Mouse (Mus musculus) spleen, postnatal 14 days (tissue): ENCODE data around the gene Ppp1r18.

Experiments
- DNase-seq, 2 experiments: peaks; one replicate each; pipeline ENCODE4 v3.0.0; 2021 to 2022; ENCODE audit warnings: low spot score in 2 of 2

Ppp1r18 gene

DNA sequence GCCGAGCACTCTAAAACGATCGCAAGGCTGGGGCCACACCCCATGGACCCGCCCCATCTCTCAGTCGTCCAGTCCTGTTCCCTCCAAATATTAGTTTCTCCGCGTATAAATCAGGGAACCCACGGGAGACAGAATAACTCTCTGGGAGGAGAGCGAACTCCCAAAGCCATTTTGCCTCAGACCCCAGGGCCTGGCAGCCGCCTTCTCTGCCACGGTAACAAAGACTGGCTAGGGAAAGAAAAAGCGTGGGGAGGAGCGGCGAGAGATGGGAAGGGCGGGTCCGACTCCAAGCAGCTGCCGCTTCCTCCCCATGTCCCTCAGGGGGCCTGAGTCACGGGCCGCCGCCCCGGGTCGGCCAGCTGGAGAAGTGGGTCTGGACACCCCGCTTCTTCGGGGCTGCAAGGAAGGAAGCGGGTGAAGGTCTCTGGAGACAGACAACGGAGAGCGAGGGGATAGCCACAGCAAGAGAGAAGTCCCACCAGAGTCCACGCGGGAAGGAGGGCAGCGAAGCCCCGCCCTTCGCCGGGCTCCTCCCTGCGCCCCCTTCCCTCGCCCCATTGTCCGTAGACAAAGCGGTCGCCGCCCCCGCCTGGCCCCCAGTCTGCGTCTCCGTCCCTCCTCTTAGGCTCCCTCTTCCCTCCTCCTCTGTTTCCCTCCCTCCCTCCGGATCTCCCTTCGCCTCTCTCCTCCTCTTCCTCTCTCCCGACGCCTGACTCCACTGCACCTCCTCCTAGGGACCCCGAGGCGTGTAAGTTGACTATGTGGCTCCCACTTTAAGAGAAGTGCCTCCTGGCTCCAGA lies at the start of gene Ppp1r18:
Gene Ppp1r18, plus strand, starts transcription at position 113 of the 800 bp plus-strand sequence.
- DNase-seq, result peak; percentile 43 to 56

DNA sequence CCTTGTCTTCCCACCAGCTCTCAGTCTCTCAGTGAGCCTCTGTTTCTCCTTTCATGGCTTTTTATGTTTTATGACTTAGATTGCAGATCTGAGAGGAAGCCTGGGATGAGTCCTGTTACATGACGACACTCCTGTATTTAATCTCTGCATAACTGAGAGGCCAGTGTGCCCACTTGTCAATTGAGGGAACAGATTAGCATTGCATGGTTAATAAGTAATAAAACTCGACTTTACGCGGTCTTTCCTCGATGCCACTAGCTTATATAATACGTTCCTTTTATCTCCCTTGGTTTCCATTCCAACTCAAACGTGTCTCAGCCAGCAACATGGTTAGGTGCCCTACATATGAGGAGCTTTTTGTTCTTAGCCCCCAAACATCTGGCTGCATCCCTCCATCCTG lies 49.6 kb upstream of the Ppp1r18 start:
- no peak for DNase-seq

DNA sequence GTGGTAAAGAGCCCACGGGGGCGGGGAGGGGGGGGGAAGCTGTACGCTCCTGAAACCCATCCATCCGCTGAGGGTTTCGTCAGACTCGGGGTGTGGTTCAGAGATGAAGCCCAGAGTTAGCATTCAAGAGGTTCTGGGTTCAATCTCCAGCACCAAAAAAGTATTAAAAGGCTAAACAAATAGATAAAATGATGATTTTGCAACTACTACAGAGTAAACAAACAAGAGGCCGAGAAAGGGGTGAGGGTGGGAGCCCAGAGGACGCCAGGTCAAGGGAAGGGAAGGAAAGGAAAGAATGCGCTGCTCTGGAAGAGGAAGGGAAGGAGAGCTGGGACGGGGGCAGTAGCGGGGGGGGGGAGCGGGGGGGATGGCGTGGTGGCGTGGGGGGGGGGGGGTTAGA lies 48.7 kb upstream of the Ppp1r18 start:
- DNase-seq, result no peak

DNA sequence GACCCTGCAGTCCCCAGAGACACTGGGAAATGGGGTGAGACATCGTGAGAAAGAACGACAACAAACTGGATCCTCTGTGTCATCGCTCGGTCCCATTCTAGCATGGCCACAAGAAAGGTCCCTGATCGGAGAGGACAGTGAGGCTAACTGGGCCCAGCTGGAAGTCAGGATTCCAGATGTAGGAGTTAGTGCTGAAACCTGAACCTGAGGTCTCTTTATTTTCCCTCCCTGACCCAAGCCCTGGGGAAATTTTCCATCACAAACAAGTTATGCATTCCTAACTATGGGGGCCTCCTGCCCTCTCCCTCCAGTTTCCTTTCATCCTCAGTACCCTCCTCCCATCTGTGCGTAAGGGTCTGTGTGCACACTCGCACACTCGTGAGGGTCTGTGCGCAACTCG lies 48.2 kb upstream of the Ppp1r18 start:
- DNase-seq, result no peak

DNA sequence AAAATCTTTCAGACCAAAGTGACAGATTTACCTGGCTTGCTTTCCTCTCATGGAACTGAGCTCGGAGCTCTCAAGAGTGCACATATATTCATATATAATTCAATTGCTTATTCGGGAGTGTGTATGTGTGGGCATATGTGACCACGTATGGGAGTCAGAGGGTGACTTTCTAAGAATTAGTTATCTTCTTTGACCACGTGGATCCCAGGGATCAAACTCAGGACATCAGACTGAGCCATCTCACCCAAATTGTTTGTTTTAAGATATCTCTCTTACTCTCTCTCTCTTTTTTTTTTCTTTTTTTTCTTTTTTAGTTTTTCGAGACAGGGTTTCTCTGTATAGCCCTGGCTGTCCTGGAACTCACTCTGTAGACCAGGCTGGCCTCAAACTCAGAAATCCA lies 45.3 kb upstream of the Ppp1r18 start:
- DNase-seq, result no peak

DNA sequence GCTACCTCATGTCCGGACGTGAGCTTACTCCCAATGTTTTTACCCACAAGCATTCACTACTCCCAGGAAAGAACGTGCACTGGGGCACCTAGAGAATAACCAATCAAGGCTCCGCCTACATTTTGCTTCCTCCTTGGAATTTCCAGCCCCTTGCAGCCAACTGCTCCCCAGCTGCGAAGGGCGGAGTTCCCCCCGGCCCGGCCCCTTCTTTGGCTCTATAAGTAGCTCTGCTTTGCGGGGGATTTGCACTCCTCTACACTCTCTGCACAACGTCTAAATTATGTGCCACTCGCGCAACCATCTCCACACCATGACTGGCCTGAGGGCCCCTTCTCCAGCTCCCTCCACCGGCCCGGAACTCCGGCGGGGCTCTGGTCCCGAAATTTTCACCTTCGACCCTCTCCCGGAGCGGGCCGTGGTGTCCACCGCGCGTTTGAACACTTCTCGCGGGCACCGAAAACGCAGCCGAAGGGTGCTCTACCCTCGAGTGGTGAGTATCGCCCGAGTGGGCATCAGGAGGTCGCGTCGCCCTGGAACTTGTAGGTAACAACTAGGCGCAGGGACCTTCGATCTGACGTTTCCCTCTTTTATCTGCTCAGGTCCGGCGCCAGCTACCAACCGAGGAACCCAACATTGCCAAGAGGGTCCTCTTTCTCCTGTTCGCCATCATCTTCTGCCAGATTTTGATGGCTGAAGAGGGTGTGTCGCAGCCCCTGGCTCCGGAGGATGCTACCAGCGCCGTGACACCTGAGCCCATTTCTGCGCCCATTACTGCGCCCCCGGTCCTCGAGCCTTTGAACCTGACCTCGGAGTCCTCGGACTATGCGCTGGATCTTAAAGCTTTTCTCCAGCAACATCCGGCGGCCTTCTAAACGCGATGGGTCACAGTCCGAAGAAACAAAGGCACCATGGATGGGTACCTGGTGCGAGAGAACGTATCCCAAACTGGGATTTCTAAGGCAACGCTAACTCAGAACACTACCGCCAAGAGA lies 43.7 kb upstream of the Ppp1r18 start, which contains the start of gene Ier3:
Gene Ier3, plus strand, starts transcription at position 246 of the 992 bp plus-strand sequence.
- peak in 1 of 2 experiments; percentile 39 for DNase-seq

DNA sequence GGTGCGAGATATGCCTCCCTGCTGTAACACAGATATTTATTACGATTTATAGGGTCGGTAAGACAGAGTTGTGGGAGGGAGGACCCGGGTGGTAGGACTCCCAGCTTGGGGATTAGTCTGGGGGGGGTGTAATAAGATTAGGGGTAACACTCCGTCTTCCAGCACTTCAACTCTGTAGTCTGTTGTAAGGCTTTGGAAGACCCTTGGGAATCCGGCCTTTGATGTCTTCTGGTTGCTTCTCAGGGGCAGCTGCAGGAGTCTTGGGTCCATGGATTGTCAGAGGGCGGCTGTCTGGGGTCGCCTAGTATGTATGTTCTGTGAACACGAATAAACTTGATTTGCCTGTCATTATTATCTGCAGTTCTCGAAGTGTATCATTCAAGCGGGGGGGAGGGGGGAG lies 42.8 kb upstream of the Ppp1r18 start:
- DNase-seq, result no peak

DNA sequence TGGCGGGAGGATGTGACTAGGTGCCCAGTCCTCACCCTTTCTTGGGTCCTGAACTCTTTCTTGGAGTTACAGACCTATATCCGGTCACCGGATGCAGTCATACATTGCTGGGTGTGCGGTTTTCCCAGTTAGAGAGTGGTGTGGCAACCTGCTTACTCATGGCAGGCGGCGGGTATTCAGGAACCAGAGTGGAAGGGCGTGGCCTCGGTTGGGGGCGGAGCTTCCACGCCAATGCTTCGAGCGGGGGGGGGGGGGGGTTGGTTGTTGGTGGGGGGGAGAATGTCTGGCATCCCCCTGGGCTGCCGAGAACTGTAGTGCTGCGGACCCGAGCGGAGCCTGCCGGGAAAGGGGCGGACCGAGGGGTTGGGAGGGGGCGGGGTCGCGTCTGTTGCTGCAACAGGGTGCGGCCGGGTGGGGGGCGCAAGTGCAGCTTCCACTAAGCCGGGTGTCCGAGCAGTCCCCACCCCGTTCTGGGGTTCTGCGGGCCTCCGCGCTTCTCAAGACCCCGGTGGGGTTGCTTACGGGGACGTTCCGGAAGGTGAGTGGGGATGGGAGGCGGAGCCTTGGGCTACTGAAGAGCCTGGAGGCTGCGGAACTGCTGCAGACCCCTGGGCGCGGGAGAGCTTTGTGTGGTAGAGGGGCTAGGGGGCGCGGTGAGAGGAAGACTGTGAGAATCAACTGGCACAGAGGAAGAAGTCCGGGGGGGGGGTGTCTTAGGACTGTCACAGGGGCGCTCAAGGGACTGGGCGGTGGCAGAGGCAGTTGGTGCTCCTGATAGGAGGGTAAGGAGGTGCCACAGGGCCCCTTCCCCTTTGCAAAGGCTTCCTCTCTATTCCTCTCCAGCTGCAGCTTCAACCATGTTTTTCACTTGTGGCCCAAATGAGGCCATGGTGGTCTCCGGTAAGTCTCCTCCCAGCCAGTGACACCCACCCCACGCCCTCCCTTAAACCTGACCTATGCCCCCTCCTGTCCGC lies 42.1 kb upstream of the Ppp1r18 start, which contains the start of gene Flot1:
Gene Flot1, plus strand, starts transcription at position 267 of the 974 bp plus-strand sequence.
- peak; percentile 74 to 81 for DNase-seq

DNA sequence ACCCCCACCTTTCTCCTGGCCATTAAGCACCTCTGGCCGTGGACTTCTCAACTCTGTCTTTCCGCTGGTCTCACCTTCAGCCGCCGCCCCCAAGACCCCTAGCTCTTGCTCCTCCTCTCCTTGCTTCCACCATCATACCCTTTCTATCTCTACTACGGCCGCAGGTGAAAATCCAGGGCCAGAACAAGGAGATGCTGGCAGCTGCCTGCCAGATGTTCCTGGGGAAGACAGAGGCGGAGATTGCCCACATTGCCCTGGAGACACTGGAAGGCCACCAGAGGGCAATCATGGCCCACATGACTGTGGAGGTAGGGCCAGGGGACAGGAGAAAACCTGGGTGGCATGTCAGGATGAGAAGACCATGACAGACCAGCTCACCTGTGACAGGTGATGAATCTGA lies 41.0 kb upstream of the Ppp1r18 start:
- no peak for DNase-seq

DNA sequence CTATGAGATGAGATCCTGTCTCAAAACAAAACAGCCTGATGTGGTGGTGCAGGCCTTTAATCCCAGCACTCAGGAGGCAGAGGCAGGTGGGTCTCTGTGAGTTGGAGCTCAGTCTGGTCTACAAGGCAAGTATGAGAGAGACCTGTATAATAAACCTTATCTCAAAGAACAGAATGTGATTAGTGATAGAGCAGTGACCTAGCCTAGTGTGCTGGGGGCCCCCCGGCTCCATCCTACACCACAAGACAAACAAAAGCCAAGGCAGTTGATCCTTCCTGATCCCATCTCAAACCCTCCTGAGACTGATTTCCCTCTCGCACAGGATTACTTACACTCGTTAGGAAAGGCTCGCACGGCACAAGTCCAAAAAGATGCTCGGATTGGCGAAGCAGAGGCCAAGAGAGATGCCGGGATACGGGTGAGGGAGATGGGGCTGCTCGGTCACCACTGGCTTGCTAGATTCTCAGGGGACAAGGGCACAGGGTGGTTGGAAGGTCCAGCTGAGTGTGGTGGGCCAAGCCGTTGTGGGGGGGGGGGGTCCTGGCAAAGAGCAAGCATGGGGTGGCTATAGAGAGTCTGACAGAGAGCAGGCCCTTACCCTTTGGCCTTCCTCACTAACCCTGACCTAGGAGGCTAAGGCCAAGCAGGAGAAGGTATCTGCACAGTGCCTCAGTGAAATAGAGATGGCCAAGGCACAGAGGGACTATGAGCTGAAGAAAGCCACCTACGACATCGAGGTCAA lies 40.1 kb upstream of the Ppp1r18 start:
- DNase-seq, result no peak

DNA sequence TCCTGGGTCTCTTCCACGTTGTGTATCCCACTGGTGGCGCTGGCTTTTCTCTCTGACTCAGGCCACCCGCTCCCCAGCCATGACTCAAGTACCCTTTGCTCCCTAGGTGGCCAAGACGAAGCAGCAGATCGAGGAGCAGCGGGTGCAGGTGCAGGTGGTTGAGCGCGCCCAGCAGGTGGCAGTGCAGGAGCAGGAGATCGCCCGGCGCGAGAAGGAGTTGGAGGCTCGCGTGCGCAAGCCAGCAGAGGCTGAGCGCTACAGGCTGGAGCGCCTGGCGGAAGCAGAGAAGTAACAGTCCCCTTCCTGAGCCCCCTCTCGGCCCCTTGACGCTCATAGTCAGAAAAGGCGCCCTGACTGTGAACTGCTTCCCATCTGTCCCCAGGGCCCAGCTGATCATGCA lies 35.7 kb upstream of the Ppp1r18 start:
- DNase-seq, result peak; percentile 81 to 91

DNA sequence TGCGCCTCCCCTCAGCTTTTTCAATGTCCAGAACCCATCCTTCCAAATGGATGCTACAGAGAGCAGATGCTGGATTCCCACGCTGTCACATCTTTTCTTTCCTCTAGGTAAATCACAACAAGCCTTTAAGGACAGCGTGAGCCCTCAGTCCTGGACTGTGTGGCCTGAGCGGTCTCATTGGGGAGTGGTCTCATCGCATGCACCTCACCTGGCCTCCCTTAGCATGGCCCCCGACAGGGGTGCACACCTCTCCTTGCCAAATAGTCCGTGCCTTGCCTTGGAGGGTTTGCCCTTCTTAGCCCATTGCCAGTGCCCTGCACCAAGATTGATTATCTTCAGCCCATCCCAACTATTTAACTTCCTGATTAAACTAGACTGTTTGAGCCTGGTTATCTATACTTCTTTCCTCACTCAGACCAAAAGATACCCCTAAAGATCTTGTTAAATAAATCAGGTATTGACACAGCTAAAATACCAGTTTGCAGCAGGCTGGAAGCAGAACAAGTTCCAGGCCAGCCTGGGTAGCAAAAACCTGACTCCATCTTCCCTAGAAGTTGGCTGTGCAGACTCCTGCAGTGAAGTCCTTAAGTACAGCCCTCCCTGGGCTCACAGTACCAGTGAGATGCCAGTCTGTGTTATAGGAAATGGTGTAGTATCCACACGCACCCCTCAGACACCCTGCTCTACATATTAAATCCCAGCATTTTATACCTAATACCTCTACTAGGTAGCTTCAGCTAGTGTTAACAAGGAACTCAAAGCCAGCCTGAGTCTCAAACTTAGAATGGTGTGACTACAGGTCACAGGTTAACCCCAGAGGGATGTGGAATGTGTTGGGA lies 32.8 kb upstream of the Ppp1r18 start:
- DNase-seq, result no peak

DNA sequence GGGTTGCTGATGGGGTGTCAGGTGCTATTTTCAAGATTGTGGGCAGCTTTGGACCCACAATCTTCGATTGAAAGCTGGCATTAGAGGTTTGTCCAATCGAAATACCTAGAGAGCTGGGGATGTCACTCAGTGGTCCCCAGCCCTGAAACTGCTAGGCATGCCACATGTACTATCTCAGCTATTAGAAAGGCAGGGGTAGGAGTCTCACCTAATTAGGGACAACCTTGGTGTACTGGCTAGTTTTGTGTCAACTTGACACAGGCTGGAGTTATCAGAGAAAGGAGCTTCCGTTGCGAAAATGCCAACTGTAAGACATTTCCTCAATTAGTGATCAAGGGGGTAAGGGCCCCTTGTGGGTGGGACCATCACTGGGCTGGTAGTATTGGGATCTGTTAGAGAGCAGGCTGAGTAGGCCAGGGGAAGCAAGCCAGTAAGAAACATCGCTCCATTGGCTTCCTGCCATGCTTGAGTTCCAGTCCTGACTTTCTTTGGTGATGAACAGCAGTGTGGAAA lies 32.1 kb upstream of the Ppp1r18 start:
- DNase-seq, result no peak

DNA sequence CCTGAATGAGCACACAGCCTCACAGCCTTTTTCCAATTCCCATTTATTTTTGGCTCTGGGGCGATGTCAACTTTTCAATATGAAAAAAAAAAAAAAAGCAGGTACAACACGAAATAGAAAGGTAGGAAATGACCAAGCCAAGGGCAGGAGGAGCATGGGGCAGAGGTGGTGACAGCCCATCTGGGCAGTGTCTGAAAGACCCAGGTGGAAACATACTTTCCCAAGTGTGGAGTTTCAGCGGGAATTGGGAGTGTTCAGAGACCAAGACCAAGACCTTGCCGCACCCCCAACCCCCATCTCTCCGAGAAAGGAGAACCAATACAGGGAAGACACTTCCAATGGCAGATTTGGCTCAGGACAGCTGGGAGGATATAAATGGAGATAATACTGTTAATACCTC lies 31.5 kb upstream of the Ppp1r18 start:
- DNase-seq, result no peak

DNA sequence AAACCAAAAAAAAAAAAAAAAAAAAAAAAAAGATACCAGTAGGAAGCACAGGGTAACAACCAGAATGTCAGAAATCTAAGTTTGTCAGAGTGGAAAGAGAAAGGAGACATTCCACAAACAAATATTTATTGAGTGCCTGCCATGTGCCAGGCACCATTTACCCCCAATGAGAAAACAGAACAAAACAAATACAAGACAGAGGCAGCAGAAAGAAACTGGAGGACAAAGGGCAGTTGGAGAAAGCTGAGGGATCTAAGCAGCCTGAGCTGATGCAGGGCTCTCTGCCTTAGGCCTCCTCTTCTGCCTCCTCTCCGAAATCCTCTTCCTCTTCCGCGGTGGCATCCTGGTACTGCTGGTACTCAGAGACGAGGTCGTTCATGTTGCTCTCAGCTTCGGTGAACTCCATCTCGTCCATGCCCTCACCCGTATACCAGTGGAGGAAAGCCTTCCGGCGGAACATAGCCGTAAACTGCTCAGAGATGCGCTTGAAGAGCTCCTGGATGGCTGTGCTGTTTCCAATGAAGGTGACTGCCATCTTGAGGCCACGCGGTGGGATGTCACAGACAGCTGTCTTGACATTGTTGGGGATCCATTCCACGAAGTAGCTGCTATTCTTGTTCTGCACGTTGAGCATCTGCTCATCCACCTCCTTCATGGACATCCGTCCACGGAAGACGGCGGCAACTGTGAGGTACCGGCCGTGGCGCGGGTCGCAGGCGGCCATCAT lies 30.5 kb upstream of the Ppp1r18 start:
- DNase-seq, result no peak

DNA sequence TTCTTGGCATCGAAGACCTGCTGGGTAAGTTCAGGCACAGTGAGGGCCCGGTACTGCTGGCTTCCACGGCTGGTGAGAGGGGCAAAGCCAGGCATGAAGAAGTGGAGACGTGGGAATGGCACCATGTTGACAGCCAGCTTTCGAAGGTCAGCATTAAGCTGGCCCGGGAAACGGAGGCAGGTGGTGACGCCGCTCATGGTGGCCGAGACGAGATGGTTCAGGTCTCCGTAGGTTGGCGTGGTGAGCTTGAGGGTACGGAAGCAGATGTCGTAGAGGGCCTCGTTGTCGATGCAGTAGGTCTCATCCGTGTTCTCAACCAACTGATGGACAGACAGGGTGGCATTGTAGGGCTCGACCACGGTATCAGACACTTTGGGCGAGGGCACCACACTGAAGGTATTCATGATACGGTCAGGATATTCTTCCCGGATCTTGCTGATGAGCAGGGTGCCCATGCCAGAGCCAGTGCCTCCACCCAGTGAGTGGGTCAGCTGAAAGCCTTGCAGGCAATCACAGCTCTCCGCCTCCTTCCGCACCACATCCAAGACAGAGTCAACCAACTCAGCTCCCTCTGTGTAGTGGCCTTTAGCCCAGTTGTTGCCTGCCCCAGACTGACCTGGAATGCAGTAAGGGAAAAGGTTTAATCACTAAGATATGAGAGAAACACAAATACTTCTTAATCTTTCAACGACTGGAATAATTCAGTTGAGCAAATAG lies 29.8 kb upstream of the Ppp1r18 start:
- no peak for DNase-seq

DNA sequence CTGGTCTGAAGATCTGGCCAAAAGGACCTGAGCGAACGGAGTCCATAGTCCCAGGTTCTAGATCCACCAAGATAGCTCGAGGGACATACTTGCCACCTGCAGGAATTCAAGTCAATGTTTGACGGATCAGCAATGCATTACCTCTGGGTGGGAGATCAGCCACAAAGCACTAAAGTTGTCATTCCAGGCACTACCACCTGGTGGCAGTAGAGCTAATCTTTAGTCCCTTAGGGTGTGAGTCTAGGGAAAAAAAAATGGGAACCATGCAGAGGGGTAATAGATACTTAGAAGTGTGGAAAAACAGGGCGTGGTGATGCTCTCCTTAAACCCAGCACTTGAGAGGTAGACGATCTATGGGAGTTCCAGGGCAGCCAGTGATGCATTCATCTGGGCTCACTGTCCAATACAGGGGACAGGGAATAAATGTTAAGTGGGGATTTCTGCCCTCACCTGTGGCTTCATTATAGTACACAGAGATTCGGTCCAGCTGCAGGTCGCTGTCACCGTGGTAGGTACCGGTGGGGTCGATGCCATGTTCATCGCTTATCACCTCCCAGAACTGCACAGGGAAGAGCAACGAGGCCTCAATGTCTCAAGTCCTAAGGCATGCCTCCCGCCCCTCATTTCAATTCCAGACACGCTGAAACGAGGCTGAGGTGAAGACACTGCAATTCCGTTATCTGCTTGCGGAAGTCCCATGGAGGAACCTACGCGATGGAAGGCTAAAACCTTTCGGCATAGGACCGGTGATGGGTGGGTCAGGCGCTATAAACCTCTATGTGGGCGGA lies 29.0 kb upstream of the Ppp1r18 start:
- DNase-seq, result peak; percentile 60 to 82
